Mouse (Mus musculus) spleen, postnatal 4 days (tissue): ENCODE results near the gene Zfp524.
"Not testable (repeated sequence)": the region's sequence is repeated elsewhere in the genome, so short reads cannot be mapped to it uniquely, and the experiment has no call there.

ENCODE experiments used
- DNase-seq, 2 experiments: peaks; one replicate each; pipeline ENCODE4 v3.0.0; 2022; ENCODE audit warnings: low spot score in 2 of 2

The Zfp524 gene

GRCm38 (mm10) chr7:5016057-5016456 lies 1.8 kb downstream of the Zfp524 start:
- no peak for DNase-seq

DNA sequence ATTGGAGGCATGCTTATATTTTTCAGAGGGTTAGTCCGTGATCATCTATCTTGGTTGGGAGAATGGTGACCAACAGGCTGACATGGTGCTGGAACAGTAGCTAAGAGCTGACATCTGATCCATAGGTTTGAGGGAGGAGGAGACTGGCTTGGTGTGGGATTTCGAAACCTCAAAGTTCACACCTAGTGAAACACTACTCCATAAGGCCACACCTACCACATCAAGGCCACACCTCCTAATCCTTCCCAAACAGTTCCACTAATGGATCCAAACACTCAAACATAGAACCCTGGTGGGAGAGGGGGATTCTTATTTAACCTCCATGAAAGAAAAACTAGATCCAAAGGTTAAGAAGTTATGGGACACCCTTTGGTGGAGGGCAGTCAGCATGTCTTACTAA lies 2.7 kb downstream of the Zfp524 start:
- DNase-seq: no peak

- DNase-seq: peak in 1 of 2 experiments; percentile 72
Measured at GRCm38 (mm10) chr7:5017352-5017751, 3.1 kb downstream of the Zfp524 start.

- no peak for DNase-seq
Measured at GRCm38 (mm10) chr7:5017931-5018330, 3.7 kb downstream of the Zfp524 start.

DNA sequence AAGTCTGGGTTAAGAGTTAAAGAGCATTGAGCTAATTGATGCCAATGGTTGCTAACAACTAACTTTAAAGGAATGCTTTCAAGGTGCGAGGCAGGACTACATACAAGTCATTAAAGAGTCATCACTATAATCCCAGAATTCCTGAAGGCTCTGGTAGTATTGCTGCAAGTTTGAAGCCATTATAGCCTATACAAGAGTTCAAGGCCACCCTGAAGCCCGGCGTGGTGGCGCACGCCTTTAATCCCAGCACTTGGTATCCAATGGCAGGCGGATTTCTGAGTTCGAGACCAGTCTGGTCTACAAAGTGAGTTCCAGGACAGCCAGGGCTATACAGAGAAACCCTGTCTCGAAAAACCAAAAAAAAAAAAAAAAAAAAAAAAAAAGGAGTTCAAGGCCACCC lies 5.4 kb downstream of the Zfp524 start:
- DNase-seq: not testable (repeated sequence)

- DNase-seq: peak; percentile 98 to 99
Measured at GRCm38 (mm10) chr7:5020000-5020681, 5.9 kb downstream of the Zfp524 start, which contains the start of the genes Zfp865 and Ccdc106. Gene Zfp865 (plus strand): TSS chr7:5020376. Gene Ccdc106 (plus strand): TSS chr7:5020553.

- DNase-seq: peak in 1 of 2 experiments; percentile 73
Measured at GRCm38 (mm10) chr7:5020685-5021084, 6.5 kb downstream of the Zfp524 start.

DNA sequence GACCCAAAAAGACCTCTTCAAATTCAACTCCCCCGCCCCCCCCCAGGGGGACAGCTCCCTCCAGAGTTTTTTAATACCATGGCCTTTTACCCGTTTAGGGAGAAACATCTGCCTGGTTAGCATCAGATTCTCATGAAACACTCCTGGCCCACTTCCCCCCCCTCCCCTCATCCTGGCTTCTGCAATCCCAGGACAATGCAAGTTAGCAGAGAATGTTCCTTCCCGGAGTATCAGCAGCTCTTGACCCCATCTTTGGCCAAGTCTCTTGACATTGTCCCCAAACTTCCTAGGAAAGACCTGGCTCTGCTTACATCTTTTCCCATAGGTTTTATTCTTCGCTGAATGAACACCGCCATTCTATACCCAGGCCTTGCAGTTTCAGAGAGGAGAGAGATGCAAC lies 7.0 kb downstream of the Zfp524 start:
- DNase-seq: no peak

GRCm38 (mm10) chr7:5029543-5029942 lies 15.3 kb downstream of the Zfp524 start:
- no peak for DNase-seq

- DNase-seq: no peak
Measured at GRCm38 (mm10) chr7:5029946-5030345, 15.7 kb downstream of the Zfp524 start.

DNA sequence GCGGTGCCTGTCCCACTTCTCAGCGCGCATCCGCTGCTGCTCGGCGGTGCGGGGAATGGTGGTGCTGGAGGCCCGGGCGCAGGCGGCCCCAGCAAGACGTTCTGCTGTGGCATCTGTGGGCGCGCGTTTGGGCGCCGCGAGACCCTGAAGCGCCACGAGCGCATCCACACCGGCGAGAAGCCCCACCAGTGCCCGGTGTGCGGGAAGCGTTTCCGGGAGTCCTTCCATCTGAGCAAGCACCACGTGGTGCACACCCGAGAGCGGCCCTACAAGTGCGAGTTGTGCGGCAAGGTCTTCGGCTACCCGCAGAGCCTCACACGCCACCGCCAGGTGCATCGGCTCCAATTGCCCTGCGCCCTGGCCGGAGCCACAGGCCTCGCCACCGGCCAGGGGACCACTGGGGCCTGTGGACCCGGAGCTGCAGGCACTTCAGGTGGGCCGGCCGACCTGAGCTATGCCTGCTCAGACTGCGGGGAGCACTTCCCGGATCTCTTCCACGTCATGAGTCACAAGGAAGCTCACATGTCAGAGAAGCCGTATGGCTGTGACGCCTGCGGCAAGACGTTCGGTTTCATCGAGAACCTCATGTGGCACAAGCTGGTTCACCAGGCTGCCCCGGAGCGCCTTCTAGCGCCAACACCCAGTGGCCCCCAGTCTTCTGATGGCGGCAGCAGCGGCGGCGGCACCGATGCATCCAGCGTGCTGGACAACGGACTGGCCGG lies 16.5 kb downstream of the Zfp524 start:
- DNase-seq: no peak

- DNase-seq: no peak
Measured at GRCm38 (mm10) chr7:5031496-5031895, 17.3 kb downstream of the Zfp524 start.

GRCm38 (mm10) chr7:5033818-5034217 lies 19.6 kb downstream of the Zfp524 start, which contains the start of gene 4632433K11Rik:
Gene 4632433K11Rik (plus strand): TSS chr7:5034118.
- no peak for DNase-seq

DNA sequence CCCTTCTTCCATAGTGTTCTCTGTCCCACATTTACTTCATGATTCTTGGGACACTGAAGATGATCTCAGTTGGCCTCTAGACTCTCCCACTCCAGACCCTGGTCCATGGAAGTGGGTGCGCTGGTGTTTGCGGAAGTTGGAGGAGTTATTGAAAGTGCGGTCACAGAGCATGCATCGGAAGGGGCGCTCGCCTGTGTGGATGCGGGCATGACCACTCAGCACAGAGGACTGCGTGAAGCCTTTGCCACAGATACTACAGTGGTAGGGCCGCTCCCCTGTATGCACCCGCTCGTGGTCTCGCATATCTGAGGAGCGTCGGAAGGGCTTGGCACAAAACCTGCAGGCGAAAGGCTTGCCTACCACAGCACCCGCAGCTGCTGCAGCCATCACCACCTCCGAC lies 21.4 kb downstream of the Zfp524 start:
- DNase-seq: peak in 1 of 2 experiments; percentile 51

GRCm38 (mm10) chr7:5036136-5036535 lies 21.9 kb downstream of the Zfp524 start:
- DNase-seq: peak in 1 of 2 experiments; percentile 63

- DNase-seq: no peak
Measured at GRCm38 (mm10) chr7:5037026-5037425, 22.8 kb downstream of the Zfp524 start.

- no peak for DNase-seq
Measured at GRCm38 (mm10) chr7:5037467-5037866, 23.3 kb downstream of the Zfp524 start.

GRCm38 (mm10) chr7:5038109-5038732 lies 24.0 kb downstream of the Zfp524 start, which contains the start of gene Zfp784:
Gene Zfp784 (minus strand): TSS chr7:5038446.
- peak; percentile 94 to 96 for DNase-seq

DNA sequence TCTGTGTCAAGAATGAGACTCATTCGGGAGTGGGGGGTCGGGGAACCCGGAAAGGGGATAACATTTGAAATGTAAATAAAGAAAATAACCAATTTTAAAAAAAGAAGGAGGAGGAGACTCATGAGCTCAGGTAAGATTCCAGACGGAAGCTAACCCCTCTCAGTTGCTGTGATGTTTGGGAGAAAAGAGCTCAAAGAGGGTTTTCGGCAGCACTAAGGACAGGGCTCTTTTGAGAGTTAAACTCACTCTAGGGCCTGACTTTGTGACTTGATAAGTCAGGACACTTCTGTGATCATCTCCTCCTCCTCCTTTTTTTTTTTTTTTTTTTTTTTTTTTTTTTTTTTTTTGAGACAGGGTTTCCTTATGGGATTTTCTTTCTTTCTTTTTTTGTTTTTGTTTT lies 24.7 kb downstream of the Zfp524 start:
- no peak for DNase-seq

GRCm38 (mm10) chr7:5044981-5045380 lies 30.8 kb downstream of the Zfp524 start:
- DNase-seq: no peak

DNA sequence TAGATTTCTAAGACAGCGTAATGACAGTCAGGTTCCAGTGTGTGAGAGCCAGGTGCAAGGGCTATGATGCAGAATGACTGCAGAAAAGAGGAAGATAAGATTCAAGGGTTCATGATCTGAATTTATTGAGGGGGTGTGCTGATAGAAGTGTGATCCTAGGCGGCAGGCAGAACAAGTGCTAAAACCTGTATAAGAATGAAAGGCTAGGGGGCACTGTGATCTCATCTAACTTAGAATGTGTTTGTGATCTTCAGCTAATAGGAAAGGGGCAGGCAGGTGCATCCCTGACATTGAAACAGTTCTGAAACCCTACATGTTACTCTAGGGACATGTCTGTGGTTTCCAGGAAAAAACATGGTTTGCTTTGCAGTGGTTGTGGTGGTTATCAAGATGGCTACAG lies 31.9 kb downstream of the Zfp524 start:
- no peak for DNase-seq

GRCm38 (mm10) chr7:5047313-5047712 lies 33.1 kb downstream of the Zfp524 start:
- no peak for DNase-seq
